Mouse (Mus musculus) liver, embryonic 14.5 days (tissue): ENCODE data around the gene Polr1e.

ENCODE experiments used
- CTCF ChIP-seq: IDR thresholded peaks from 2 replicates; pipeline ENCODE4 v1.5.1; 2016; ENCODE audit warnings: antibody characterized with exemption, low read depth, control low read depth
- EP300 ChIP-seq: IDR thresholded peaks from 2 replicates; pipeline ENCODE4 v1.6.1; 2016; ENCODE audit warnings: antibody characterized with exemption, low read depth

DNA sequence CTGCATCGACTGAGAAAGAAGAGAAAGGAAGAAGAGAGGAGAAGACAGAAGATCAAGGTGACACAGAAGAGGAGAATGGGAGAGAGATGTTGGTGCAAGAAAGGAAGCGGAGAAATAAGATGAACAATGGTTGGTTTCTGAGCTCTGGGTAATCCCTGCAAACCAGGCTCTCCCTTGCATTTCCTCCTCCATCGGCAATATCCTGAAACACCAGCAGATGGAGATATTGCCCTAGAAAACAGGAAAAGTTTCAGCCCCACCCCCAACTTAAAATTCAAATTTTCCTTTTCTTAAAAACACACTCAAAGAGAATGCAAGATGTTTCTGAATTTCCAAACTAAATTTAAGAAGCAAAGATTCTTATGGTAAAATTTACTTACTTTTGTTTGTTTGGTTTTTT lies 2.8 kb upstream of the Polr1e start:
- peak; percentile 71 for TF ChIP-seq CTCF
- no peak for TF ChIP-seq EP300
